Mouse (Mus musculus) olfactory bulb, adult 2 months (tissue): ENCODE measurements around the gene Map3k11.
A peak's percentile ranks its signal among the peaks of the same experiment; 100 is the strongest.

Experiments used
- CTCF ChIP-seq: fragments of 200-500 bp; IDR thresholded peaks from 2 replicates; pipeline ENCODE4 v1.5.1; 2012; ENCODE audit warnings: low read depth, mild to moderate bottlenecking, low read length, moderate library complexity; ENCODE audit not compliant: insufficient read depth
- POLR2A ChIP-seq: fragments of 200-500 bp; IDR thresholded peaks from 2 replicates; pipeline ENCODE4 v1.6.1; 2012; ENCODE audit warnings: mild to moderate bottlenecking, low read depth, low read length, moderate library complexity; ENCODE audit not compliant: insufficient read depth

DNA sequence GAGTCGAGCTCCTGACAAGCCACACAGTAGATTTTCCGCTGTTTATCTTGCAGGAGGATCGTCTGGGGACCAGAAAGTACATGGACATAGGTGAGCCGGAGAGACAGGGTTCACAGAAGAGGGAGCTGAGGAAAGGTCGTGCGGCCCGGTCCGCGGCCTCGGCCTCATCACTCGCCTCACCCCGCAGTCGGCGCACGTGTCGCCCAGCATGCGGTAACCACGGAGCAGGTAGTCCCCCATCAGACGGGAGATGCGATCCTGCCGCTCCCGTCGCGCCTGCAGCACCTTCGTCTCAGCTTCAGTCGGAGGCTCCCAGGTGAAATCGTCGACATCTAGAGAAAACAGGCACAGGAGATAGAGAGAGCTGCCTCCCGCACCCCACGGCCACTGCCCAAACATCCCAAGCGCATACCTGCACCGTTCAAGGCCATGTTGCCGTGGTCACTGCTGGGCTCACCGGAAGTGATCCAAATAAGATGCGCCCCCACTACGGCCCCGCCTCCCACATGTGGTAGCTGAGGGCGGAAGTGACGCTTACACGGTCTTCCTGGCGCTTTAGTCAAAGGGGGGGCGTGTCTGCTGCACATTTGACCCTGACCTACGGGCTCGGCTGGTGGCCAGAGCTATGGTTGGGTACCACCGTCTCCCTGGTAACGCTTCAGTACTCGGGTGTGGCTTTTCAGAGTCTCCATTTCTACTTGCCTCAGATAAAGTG lies 42.9 kb downstream of the Map3k11 start:
- TF ChIP-seq POLR2A (peak; percentile 71), CTCF (no peak)
